Mouse (Mus musculus) heart, postnatal 0 days (tissue): ENCODE results near the gene Gpr85.

ENCODE experiments used
- CTCF ChIP-seq: IDR thresholded peaks from 2 replicates; pipeline ENCODE4 v1.5.1; 2016; ENCODE audit warnings: antibody characterized with exemption, control low read depth, low read depth
- EP300 ChIP-seq: IDR thresholded peaks from 2 replicates; pipeline ENCODE4 v1.6.1; 2016; ENCODE audit warnings: antibody characterized with exemption, low read depth

DNA sequence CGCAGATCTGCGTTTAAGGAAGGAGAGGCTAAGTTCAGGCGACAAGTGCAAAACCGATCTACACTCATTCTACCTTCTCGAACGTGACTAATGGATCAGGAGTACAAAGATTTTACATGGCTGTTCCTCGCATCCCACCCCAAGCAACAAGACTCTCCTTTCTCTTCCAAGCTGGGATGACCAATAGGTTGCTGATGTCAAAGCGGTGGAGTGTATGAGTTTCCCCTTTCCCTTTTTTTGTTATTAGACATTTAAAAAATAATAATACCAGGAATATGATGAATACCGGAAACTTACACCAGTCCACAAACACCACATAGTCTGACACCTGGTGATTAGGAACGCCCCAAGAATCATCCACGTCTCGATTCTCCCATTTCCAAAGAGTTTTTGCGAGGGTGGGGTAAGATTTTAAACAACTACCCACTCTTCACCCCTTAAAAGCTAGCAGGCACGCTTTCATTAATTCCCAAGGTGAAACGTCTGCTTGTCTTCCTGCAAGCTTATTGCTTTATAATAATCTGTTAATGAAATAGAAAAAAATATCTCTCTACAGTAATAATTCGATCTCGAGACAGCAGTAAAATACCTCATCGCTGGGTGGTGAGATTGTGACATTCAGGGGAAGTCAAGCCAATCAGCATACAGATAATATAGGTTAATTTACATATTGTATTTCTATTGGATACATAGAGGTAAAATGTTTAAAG, at the start of gene Gpr85:
- TF ChIP-seq CTCF (no peak), EP300 (no peak)
